Mouse (Mus musculus): ENCODE results near the gene Sypl.

- TF ChIP-seq CTCF (conservative IDR thresholded peaks at IDR 0.05; ENCODE audit: insufficient read depth, insufficient read length, low read depth, low read length): no peak
- TF ChIP-seq POLR2A (IDR thresholded peaks at IDR 0.05; ENCODE audit: low read depth, low read length): no peak
These were observed 3.5 kb downstream of the Sypl start for GRCm38 (mm10) chr12:32957211-32957610.

All from kidney, adult 2 months (tissue).